Mouse (Mus musculus) MEL (cell line): ENCODE data around the gene Epha2.

Experiments
- CTCF ChIP-seq, 3 experiments: IDR thresholded peaks in 2 of 3; conservative IDR thresholded peaks in 1 of 3; 2 replicates each; pipeline ENCODE4 v1.5.1; 2011 to 2012; ENCODE audit warnings: low read length in 3 of 3, low read depth in 2 of 3, mild to moderate bottlenecking in 2 of 3, improper control_type of control experiment in 1 of 3, inconsistent platforms in 1 of 3, mixed read lengths in 1 of 3, moderate library complexity in 1 of 3; ENCODE audit not compliant: control insufficient read depth in 1 of 3, insufficient read depth in 1 of 3, poor library complexity in 1 of 3, severe bottlenecking in 1 of 3
- EP300 ChIP-seq, 2 experiments: IDR thresholded peaks; 2 replicates each; pipeline ENCODE4 v1.6.1; 2011; ENCODE audit warnings: improper control_type of control experiment in 2 of 2, low read length in 2 of 2, low read depth in 1 of 2, mild to moderate bottlenecking in 1 of 2
- HCFC1 ChIP-seq: IDR thresholded peaks from 2 replicates; pipeline ENCODE4 v1.6.1; 2012; ENCODE audit warnings: low read depth, mild to moderate bottlenecking, inconsistent platforms, low read length, improper control_type of control experiment, moderate library complexity
- JUND ChIP-seq: IDR thresholded peaks from 2 replicates; pipeline ENCODE4 v1.6.1; 2011; ENCODE audit warnings: low read depth, mild to moderate bottlenecking, improper control_type of control experiment, low read length
- MAX ChIP-seq: IDR thresholded peaks from 2 replicates; pipeline ENCODE4 v1.6.1; 2011; ENCODE audit warnings: low read length, improper control_type of control experiment
- MEF2A ChIP-seq: IDR thresholded peaks from 2 replicates; pipeline ENCODE4 v1.6.1; 2014; ENCODE audit warnings: low read depth, mild to moderate bottlenecking, inconsistent platforms, low read length, improper control_type of control experiment; ENCODE audit not compliant: poor library complexity, insufficient replicate concordance, severe bottlenecking; ENCODE audit errors: extremely low read depth
- NELFE ChIP-seq: IDR thresholded peaks from 2 replicates; pipeline ENCODE4 v1.6.1; 2011; ENCODE audit warnings: low read depth, low read length, improper control_type of control experiment
- POLR2A ChIP-seq, 2 experiments: IDR thresholded peaks; 2 replicates each; pipeline ENCODE4 v1.6.1; 2011 to 2012; ENCODE audit warnings: low read length in 2 of 2, mild to moderate bottlenecking in 2 of 2, control low read depth in 1 of 2, improper control_type of control experiment in 1 of 2, low read depth in 1 of 2, moderate library complexity in 1 of 2; ENCODE audit not compliant: control insufficient read depth in 1 of 2, insufficient read depth in 1 of 2, poor library complexity in 1 of 2
- RCOR1 ChIP-seq: IDR thresholded peaks from 2 replicates; pipeline ENCODE4 v1.6.1; 2012; ENCODE audit warnings: low read depth, mild to moderate bottlenecking, inconsistent platforms, low read length, improper control_type of control experiment
- USF1 ChIP-seq: IDR thresholded peaks from 2 replicates; pipeline ENCODE4 v1.6.1; 2014; ENCODE audit warnings: low read depth, mild to moderate bottlenecking, inconsistent platforms, low read length, improper control_type of control experiment, moderate library complexity
- ZMIZ1 ChIP-seq: IDR thresholded peaks from 2 replicates; pipeline ENCODE4 v1.6.1; 2012; ENCODE audit warnings: low read depth, mild to moderate bottlenecking, inconsistent platforms, low read length, improper control_type of control experiment, moderate library complexity

DNA sequence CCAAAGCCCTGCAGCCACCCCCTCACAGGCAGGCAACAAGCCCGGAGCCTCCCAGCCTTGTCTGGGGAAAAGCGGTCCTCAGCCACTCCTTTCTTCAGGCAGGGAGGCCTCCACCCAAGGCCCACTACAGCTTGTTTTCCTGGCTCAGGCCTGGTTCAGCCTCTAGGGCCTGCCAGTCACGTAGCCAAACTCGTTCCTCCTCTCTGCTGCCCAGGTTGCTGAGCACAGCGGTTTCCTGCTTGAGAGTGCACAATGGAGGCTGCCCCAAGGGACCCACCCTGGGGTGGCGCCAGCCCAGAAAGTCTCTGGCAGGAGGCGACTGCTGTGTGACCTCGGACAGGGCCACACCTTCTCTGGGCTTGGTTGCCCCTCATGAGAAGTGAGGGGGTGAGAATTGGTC is 52.8 kb downstream of the Epha2 start:
- TF ChIP-seq CTCF (IDR thresholded peaks at IDR 0.05 in 2 of 3, conservative IDR thresholded peaks at IDR 0.05 in 1 of 3; ENCODE audit: control insufficient read depth in 1 of 3, insufficient read depth in 1 of 3, low read depth in 2 of 3, low read length in 3 of 3, poor library complexity in 1 of 3, severe bottlenecking in 1 of 3) (no peak), POLR2A (IDR thresholded peaks at IDR 0.05; ENCODE audit: control insufficient read depth in 1 of 2, insufficient read depth in 1 of 2, low read depth in 1 of 2, low read length in 2 of 2, poor library complexity in 1 of 2) (no peak), JUND (no peak), EP300 (IDR thresholded peaks at IDR 0.05; ENCODE audit: low read depth in 1 of 2, low read length in 2 of 2) (no peak), HCFC1 (no peak), USF1 (no peak), RCOR1 (no peak), ZMIZ1 (no peak), MAX (no peak), NELFE (no peak), MEF2A (no peak)
